Mouse (Mus musculus): ENCODE results near the gene Gm3411. TPM values are rescaled to one million over a fixed set of nuclear protein-coding genes. Genes with fewer than 3 reads are reported as not detected.
"Not testable (repeated sequence)": the region's sequence is repeated elsewhere in the genome, so short reads cannot be mapped to it uniquely, and the experiment has no call there.

Gene Gm3411
- 4.9 and 5.0 TPM in 2 replicates for polyA plus RNA-seq (2015; fragmentation: Nextera tagmentation; extraction: Ambion mirVana)

DNA sequence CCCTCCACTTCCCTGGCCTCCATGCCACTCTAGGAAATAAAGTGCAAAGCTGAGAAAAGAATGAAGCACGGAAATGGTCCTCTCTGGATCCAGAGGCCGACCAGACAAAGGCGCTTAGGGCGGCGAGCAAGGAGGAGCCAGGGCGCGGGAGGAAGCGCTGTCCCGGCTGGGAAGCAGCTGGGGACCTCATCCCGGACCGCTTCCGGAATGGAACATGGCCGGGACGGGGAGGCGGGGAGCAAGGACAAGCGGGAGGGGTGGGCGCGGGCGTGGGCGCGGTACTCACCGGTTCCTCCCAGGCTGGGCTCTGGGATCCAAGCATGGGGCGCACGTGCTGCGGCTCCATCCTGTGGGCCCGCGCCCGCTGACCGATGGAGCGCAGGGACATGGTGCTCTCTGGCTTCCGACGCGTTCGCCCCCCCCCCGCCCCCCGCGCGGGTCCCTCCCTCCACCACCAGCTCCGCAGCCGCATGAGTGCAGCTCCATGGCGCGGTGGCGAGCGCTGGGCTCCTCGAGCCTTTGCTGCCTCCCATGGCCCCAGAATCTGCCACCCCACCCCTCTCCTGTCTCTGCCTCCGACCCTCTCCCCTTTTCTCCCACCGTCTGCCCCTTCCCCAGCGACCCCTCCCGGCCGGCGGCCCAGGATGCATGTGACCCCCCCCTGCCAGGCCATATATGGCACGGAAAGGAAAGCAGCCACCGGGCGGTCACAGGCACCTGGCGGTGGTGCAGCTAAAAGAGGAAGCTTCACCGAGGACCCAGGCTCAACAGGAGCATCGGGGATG is at the start of gene Gm3411:
Gene Gm3411, minus strand, starts transcription at position 320 of the 785 bp plus-strand sequence.
- not testable (repeated sequence) for H3K4me1 ChIP-seq (replicated peaks); ATAC-seq; H3K27ac ChIP-seq; H3K27me3 ChIP-seq; H3K9me3 ChIP-seq; H3K36me3 ChIP-seq
- Histone ChIP-seq H3K9ac (replicated peaks) (peak within 1 kb of the TSS; percentile 69), H3K4me3 (replicated peaks) (peak within 1 kb of the TSS; percentile 55), H3K4me2 (replicated peaks) (peak within 1 kb of the TSS; percentile 67)
- WGBS = 3% methylated on average over 54 of the region's 57 CpGs

DNA sequence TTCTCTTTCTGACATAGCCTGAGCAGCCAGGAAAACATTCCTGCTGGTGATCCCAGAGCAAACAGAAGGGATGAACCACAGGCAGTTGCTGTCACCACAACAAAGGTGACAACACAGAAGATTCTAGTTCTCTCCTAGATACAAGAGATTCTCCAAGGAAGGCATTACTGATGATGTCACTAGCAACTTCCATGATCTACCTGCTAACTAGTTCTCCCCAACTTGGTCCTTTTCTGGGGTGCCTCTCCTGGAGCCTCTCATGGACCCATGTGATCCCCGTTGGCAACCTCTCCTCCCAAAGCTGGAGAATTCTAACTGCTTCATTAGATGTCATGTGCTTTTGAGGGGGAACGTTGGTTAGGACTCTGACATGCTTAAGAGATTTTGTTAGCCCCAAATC is 17.7 kb upstream of the Gm3411 start, which contains the start of gene Gm21103:
Gene Gm21103, minus strand, starts transcription at position 101 of the 400 bp plus-strand sequence.
- H3K4me3 ChIP-seq (replicated peaks); H3K36me3 ChIP-seq; H3K9ac ChIP-seq (replicated peaks); H3K27ac ChIP-seq; H3K4me1 ChIP-seq (replicated peaks); H3K4me2 ChIP-seq (replicated peaks); H3K27me3 ChIP-seq; H3K9me3 ChIP-seq; ATAC-seq: not testable (repeated sequence)
- WGBS = 75% methylated on average over 2 of the region's 2 CpGs

DNA sequence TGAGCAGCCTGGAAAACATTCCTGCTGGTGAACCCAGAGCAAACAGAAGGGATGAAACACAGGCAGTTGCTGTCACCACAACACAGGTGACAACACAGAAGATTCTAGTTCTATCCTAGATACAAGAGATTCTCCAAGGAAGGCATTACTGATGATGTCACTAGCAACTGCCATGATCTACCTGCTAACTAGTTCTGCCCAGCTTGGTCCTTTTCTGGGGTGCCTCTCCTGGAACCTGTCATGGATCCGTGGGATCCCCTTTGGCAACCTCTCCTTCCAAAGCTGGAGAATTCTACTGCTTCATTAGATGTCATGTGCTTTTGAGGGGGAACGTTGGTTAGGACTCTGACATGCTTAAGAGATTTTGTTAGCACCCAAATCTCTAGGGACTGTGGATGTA is 67.9 kb downstream of the Gm3411 start, which contains the start of gene Gm21560:
Gene Gm21560, minus strand, starts transcription at position 101 of the 400 bp plus-strand sequence.
- WGBS = 72% methylated on average over 2 of the region's 2 CpGs
- not testable (repeated sequence) for H3K4me1 ChIP-seq (replicated peaks); H3K36me3 ChIP-seq; H3K4me2 ChIP-seq (replicated peaks); H3K4me3 ChIP-seq (replicated peaks); H3K27ac ChIP-seq; H3K9me3 ChIP-seq; H3K27me3 ChIP-seq; ATAC-seq; H3K9ac ChIP-seq (replicated peaks)

Other genes with a start within 250 kb of the Gm3411 start
- not detected in 2 replicates for gene Gm6337, start 229.0 kb downstream of the Gm3411 start, polyA plus RNA-seq (2015; fragmentation: Nextera tagmentation; extraction: Ambion mirVana)
- 2.0 and 3.0 TPM in 2 replicates for gene Gm8206, start 193.3 kb downstream of the Gm3411 start, polyA plus RNA-seq (2015; fragmentation: Nextera tagmentation; extraction: Ambion mirVana)
- gene Gm3468, start 178.6 kb downstream of the Gm3411 start, polyA plus RNA-seq (2015; fragmentation: Nextera tagmentation; extraction: Ambion mirVana) = 3.3 and 3.7 TPM in 2 replicates
- gene Gm3476, start 161.4 kb downstream of the Gm3411 start, polyA plus RNA-seq (2015; fragmentation: Nextera tagmentation; extraction: Ambion mirVana) = not detected in 2 replicates
- not detected in 2 replicates for gene Gm21560, start 68.0 kb downstream of the Gm3411 start, polyA plus RNA-seq (2015; fragmentation: Nextera tagmentation; extraction: Ambion mirVana)
- gene Gm21103, start 17.6 kb upstream of the Gm3411 start, polyA plus RNA-seq (2015; fragmentation: Nextera tagmentation; extraction: Ambion mirVana) = not detected in 2 replicates
- not detected in 2 replicates for gene Gm3618, start 56.4 kb upstream of the Gm3411 start, polyA plus RNA-seq (2015; fragmentation: Nextera tagmentation; extraction: Ambion mirVana)
- gene Gm16440, start 103.1 kb upstream of the Gm3411 start, polyA plus RNA-seq (2015; fragmentation: Nextera tagmentation; extraction: Ambion mirVana) = not detected in 2 replicates
- gene Gm3591, start 125.2 kb upstream of the Gm3411 start, polyA plus RNA-seq (2015; fragmentation: Nextera tagmentation; extraction: Ambion mirVana) = 2.7 and 3.8 TPM in 2 replicates
- gene Gm3594, start 157.4 kb upstream of the Gm3411 start, polyA plus RNA-seq (2015; fragmentation: Nextera tagmentation; extraction: Ambion mirVana) = not detected in 2 replicates